Mouse (Mus musculus) testis, adult 2 months (tissue): ENCODE measurements around the gene Ddx31.

Source experiments
- CTCF ChIP-seq: fragments of 200-500 bp; IDR thresholded peaks from 2 replicates; pipeline ENCODE4 v1.5.1; 2012; ENCODE audit warnings: low read depth, mild to moderate bottlenecking, inconsistent platforms, low read length, moderate library complexity; ENCODE audit not compliant: control insufficient read depth, insufficient read depth, insufficient replicate concordance
- POLR2A ChIP-seq: fragments of 200-500 bp; IDR thresholded peaks from 2 replicates; pipeline ENCODE4 v1.6.1; 2012; ENCODE audit warnings: low read depth, mild to moderate bottlenecking, inconsistent platforms, low read length, moderate library complexity; ENCODE audit not compliant: control insufficient read depth

DNA sequence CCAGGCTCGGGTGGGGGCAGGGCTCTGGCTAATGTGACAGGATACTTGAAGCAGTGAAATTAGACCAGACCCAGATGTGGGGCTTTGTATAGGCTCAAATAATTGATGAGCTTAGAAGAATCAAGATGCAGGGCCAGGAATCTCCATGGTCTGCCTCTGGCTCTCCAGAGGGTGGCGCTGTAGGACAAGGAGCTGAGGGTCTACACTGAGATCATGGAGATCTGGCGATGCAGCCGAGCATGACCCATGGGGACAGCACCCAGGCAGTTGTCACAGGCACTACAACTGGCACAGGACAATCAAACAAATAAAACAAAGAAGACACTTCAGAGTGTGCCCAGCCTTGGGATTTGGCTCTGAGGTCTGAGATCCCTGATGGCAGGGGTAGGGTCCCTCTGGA lies 83.7 kb downstream of the Ddx31 start:
- TF ChIP-seq CTCF (peak; percentile 81; the same call in 1 of the 2 replicates), POLR2A (no peak)
